Mouse (Mus musculus): ENCODE data around the gene Mief1. TPM values are rescaled to one million over a fixed set of nuclear protein-coding genes. Genes with fewer than 3 reads are reported as not detected.

The Mief1 gene
- polyA plus RNA-seq, 1 experiment from 2014 or later, result 13.2 TPM

GRCm38 (mm10) chr15:80199556-80199955, 34.3 kb upstream of the Mief1 start:
- Histone ChIP-seq H3K36me3 (ENCODE audit: insufficient read depth, low read length) (no peaks in the 10 kb centered on the region), H3K9ac (replicated peaks; ENCODE audit: low read depth) (no peak overlapping the region), H3K27ac (ENCODE audit: low read length) (no peak overlapping the region), H3K4me1 (ENCODE audit: insufficient read depth, low read depth, low read length) (no peaks in the 10 kb centered on the region), H3K27me3 (replicated peaks; ENCODE audit: insufficient read depth, low read length) (no peaks in the 10 kb centered on the region), H3K4me3 (ENCODE audit: low read depth, low read length) (no peak overlapping the region), H3K4me2 (replicated peaks; ENCODE audit: low read depth, low read length) (no peak overlapping the region), H3K9me3 (ENCODE audit: low read length) (no peaks in the 10 kb centered on the region)
- 72% methylated on average over 2 of the region's 2 CpGs for WGBS
- TF ChIP-seq EP300 (IDR thresholded peaks at IDR 0.05) (no peak), CTCF (IDR thresholded peaks at IDR 0.05) (no peak)
- DNase-seq (ENCODE audit: low spot score) (no peak), ATAC-seq (no peak)

GRCm38 (mm10) chr15:80202111-80202775, 31.6 kb upstream of the Mief1 start:
- Histone ChIP-seq H3K27ac (ENCODE audit: low read length) (no peak overlapping the region), H3K4me2 (replicated peaks; ENCODE audit: low read depth, low read length) (no peak overlapping the region), H3K4me3 (ENCODE audit: low read depth, low read length) (no peak overlapping the region), H3K36me3 (ENCODE audit: insufficient read depth, low read length) (no peaks in the 10 kb centered on the region), H3K27me3 (replicated peaks; ENCODE audit: insufficient read depth, low read length) (no peaks in the 10 kb centered on the region), H3K9ac (replicated peaks; ENCODE audit: low read depth) (no peak overlapping the region), H3K9me3 (ENCODE audit: low read length) (no peaks in the 10 kb centered on the region), H3K4me1 (ENCODE audit: insufficient read depth, low read depth, low read length) (no peaks in the 10 kb centered on the region)
- ATAC-seq, result no peak
- 79% methylated on average over 6 of the region's 6 CpGs for WGBS
- no peak for DNase-seq (ENCODE audit: low spot score)
- TF ChIP-seq CTCF (IDR thresholded peaks at IDR 0.05) (no peak), EP300 (IDR thresholded peaks at IDR 0.05) (no peak)

GRCm38 (mm10) chr15:80203406-80203805, 30.4 kb upstream of the Mief1 start:
- Histone ChIP-seq H3K4me3 (ENCODE audit: low read depth, low read length) (no peak overlapping the region), H3K4me2 (replicated peaks; ENCODE audit: low read depth, low read length) (no peak overlapping the region), H3K27me3 (replicated peaks; ENCODE audit: insufficient read depth, low read length) (no peaks in the 10 kb centered on the region), H3K9ac (replicated peaks; ENCODE audit: low read depth) (no peak overlapping the region), H3K36me3 (ENCODE audit: insufficient read depth, low read length) (no peaks in the 10 kb centered on the region), H3K27ac (ENCODE audit: low read length) (no peak overlapping the region), H3K9me3 (ENCODE audit: low read length) (no peaks in the 10 kb centered on the region), H3K4me1 (ENCODE audit: insufficient read depth, low read depth, low read length) (no peaks in the 10 kb centered on the region)
- DNase-seq (ENCODE audit: low spot score) (peak; percentile 32), ATAC-seq (no peak; the same call in 1 of the 2 replicates)
- no peak for TF ChIP-seq CTCF (IDR thresholded peaks at IDR 0.05)
- no peak for TF ChIP-seq EP300 (IDR thresholded peaks at IDR 0.05)
- WGBS, result 22% methylated on average over 4 of the region's 4 CpGs

GRCm38 (mm10) chr15:80206057-80206565, 27.7 kb upstream of the Mief1 start:
- Histone ChIP-seq H3K9me3 (ENCODE audit: low read length) (no peaks in the 10 kb centered on the region), H3K27ac (ENCODE audit: low read length) (no peak overlapping the region), H3K9ac (replicated peaks; ENCODE audit: low read depth) (no peak overlapping the region), H3K36me3 (ENCODE audit: insufficient read depth, low read length) (no peaks in the 10 kb centered on the region), H3K4me1 (ENCODE audit: insufficient read depth, low read depth, low read length) (no peaks in the 10 kb centered on the region), H3K4me2 (replicated peaks; ENCODE audit: low read depth, low read length) (no peak overlapping the region), H3K4me3 (ENCODE audit: low read depth, low read length) (no peak overlapping the region), H3K27me3 (replicated peaks; ENCODE audit: insufficient read depth, low read length) (no peaks in the 10 kb centered on the region)
- WGBS, result 84% methylated on average over 3 of the region's 3 CpGs
- ATAC-seq, result no peak
- no peak for TF ChIP-seq CTCF (IDR thresholded peaks at IDR 0.05)
- TF ChIP-seq EP300 (IDR thresholded peaks at IDR 0.05), result no peak
- DNase-seq (ENCODE audit: low spot score), result no peak

- H3K27ac ChIP-seq (ENCODE audit: low read length), result no peak overlapping the region
- no peaks in the 10 kb centered on the region for H3K4me1 ChIP-seq (ENCODE audit: insufficient read depth, low read depth, low read length)
- no peak overlapping the region for H3K4me3 ChIP-seq (ENCODE audit: low read depth, low read length)
- H3K9ac ChIP-seq (replicated peaks; ENCODE audit: low read depth), result no peak overlapping the region
- 30% methylated on average over 4 of the region's 4 CpGs for WGBS
- TF ChIP-seq EP300 (IDR thresholded peaks at IDR 0.05) (no peak), CTCF (IDR thresholded peaks at IDR 0.05) (no peak)
- no peak for DNase-seq (ENCODE audit: low spot score)
- H3K27me3 ChIP-seq (replicated peaks; ENCODE audit: insufficient read depth, low read length), result no peaks in the 10 kb centered on the region
- H3K4me2 ChIP-seq (replicated peaks; ENCODE audit: low read depth, low read length), result no peak overlapping the region
- H3K36me3 ChIP-seq (ENCODE audit: insufficient read depth, low read length), result no peaks in the 10 kb centered on the region
- no peaks in the 10 kb centered on the region for H3K9me3 ChIP-seq (ENCODE audit: low read length)
- no peak for ATAC-seq
These were observed 25.4 kb upstream of the Mief1 start for GRCm38 (mm10) chr15:80208446-80208845.

- no peak overlapping the region for H3K4me3 ChIP-seq (ENCODE audit: low read depth, low read length)
- H3K27me3 ChIP-seq (replicated peaks; ENCODE audit: insufficient read depth, low read length), result no peaks in the 10 kb centered on the region
- TF ChIP-seq CTCF (IDR thresholded peaks at IDR 0.05), result no peak
- no peak overlapping the region for H3K9ac ChIP-seq (replicated peaks; ENCODE audit: low read depth)
- H3K36me3 ChIP-seq (ENCODE audit: insufficient read depth, low read length), result no peaks in the 10 kb centered on the region
- H3K4me2 ChIP-seq (replicated peaks; ENCODE audit: low read depth, low read length), result no peak overlapping the region
- H3K27ac ChIP-seq (ENCODE audit: low read length), result no peak overlapping the region
- no peaks in the 10 kb centered on the region for H3K4me1 ChIP-seq (ENCODE audit: insufficient read depth, low read depth, low read length)
- DNase-seq (ENCODE audit: low spot score), result no peak
- ATAC-seq, result no peak
- no peaks in the 10 kb centered on the region for H3K9me3 ChIP-seq (ENCODE audit: low read length)
These were observed 20.1 kb upstream of the Mief1 start for GRCm38 (mm10) chr15:80213688-80214087.
